Mouse (Mus musculus): Measurements from ENCODE around the gene Fam178b. TPM values are rescaled to one million over a fixed set of nuclear protein-coding genes. Genes with fewer than 3 reads are reported as not detected.

The Fam178b gene
- total and polyA plus RNA-seq, 2 experiments from 2014 or later: not detected

GRCm38 (mm10) chr1:36643957-36644614 is 38.9 kb downstream of the Fam178b start:
- WGBS: 93% methylated on average over 7 of the region's 7 CpGs
- 0 out of 2 replicates have a peak, but pooled peaks cover 4% of the 10 kb centered on the region for H3K4me1 ChIP-seq (ENCODE audit: insufficient read depth)
- H3K4me3 ChIP-seq (ENCODE audit: low read depth, low read length): no peak overlapping the region
- H3K27me3 ChIP-seq (ENCODE audit: insufficient read depth, low read length): no peaks in the 10 kb centered on the region
- no peak overlapping the region for H3K9ac ChIP-seq
- DNase-seq (no peak), ATAC-seq (no peak)
- no peak overlapping the region for H3K4me2 ChIP-seq (ENCODE audit: low read depth)
- no peaks in the 10 kb centered on the region for H3K9me3 ChIP-seq (ENCODE audit: low read length)
- no peak overlapping the region for H3K27ac ChIP-seq (ENCODE audit: low read depth, low read length)
- no peak for TF ChIP-seq CTCF (IDR thresholded peaks at IDR 0.05; ENCODE audit: low read depth)
- H3K36me3 ChIP-seq (ENCODE audit: insufficient read depth): no peaks in the 10 kb centered on the region

- ATAC-seq (peak; percentile 77), DNase-seq (peak; percentile 69)
- Histone ChIP-seq H3K36me3 (ENCODE audit: insufficient read depth) (no peaks in the 10 kb centered on the region), H3K4me3 (ENCODE audit: low read depth, low read length) (no peak overlapping the region), H3K4me1 (ENCODE audit: insufficient read depth) (peaks cover 12% of the 10 kb centered on the region; the same call in 1 of the 2 replicates), H3K27me3 (ENCODE audit: insufficient read depth, low read length) (no peaks in the 10 kb centered on the region), H3K9me3 (ENCODE audit: low read length) (no peaks in the 10 kb centered on the region), H3K9ac (no peak overlapping the region), H3K4me2 (ENCODE audit: low read depth) (no peak overlapping the region), H3K27ac (ENCODE audit: low read depth, low read length) (peak overlapping the region; percentile 66)
- WGBS: 58% methylated on average over 2 of the region's 2 CpGs
- no peak for TF ChIP-seq CTCF (IDR thresholded peaks at IDR 0.05; ENCODE audit: low read depth)
Observed at GRCm38 (mm10) chr1:36635826-36636485, 47.0 kb downstream of the Fam178b start.

GRCm38 (mm10) chr1:36634940-36635339 is 48.0 kb downstream of the Fam178b start:
- Histone ChIP-seq H3K27me3 (ENCODE audit: insufficient read depth, low read length) (no peaks in the 10 kb centered on the region), H3K4me3 (ENCODE audit: low read depth, low read length) (no peak overlapping the region), H3K4me2 (ENCODE audit: low read depth) (no peak overlapping the region), H3K27ac (ENCODE audit: low read depth, low read length) (no peak overlapping the region), H3K36me3 (ENCODE audit: insufficient read depth) (no peaks in the 10 kb centered on the region), H3K4me1 (ENCODE audit: insufficient read depth) (peaks cover 12% of the 10 kb centered on the region; the same call in 1 of the 2 replicates), H3K9me3 (ENCODE audit: low read length) (no peaks in the 10 kb centered on the region), H3K9ac (no peak overlapping the region)
- DNase-seq: peak; percentile 76
- peak; percentile 59; the same call in 1 of the 2 replicates for ATAC-seq
- TF ChIP-seq CTCF (IDR thresholded peaks at IDR 0.05; ENCODE audit: low read depth): peak; percentile 87
- WGBS: 12% methylated on average over 5 of the region's 5 CpGs

GRCm38 (mm10) chr1:36633920-36634319 is 49.1 kb downstream of the Fam178b start:
- WGBS: 51% methylated on average over 5 of the region's 5 CpGs
- ATAC-seq (no peak), DNase-seq (no peak)
- H3K27ac ChIP-seq (ENCODE audit: low read depth, low read length): no peak overlapping the region
- H3K4me1 ChIP-seq (ENCODE audit: insufficient read depth): peaks cover 12% of the 10 kb centered on the region; the same call in 1 of the 2 replicates
- H3K36me3 ChIP-seq (ENCODE audit: insufficient read depth): no peaks in the 10 kb centered on the region
- no peaks in the 10 kb centered on the region for H3K9me3 ChIP-seq (ENCODE audit: low read length)
- no peaks in the 10 kb centered on the region for H3K27me3 ChIP-seq (ENCODE audit: insufficient read depth, low read length)
- no peak overlapping the region for H3K4me2 ChIP-seq (ENCODE audit: low read depth)
- no peak overlapping the region for H3K4me3 ChIP-seq (ENCODE audit: low read depth, low read length)
- H3K9ac ChIP-seq: no peak overlapping the region
- no peak for TF ChIP-seq CTCF (IDR thresholded peaks at IDR 0.05; ENCODE audit: low read depth)

GRCm38 (mm10) chr1:36632846-36633245 is 50.1 kb downstream of the Fam178b start:
- H3K4me3 ChIP-seq (ENCODE audit: low read depth, low read length): no peak overlapping the region
- no peaks in the 10 kb centered on the region for H3K27me3 ChIP-seq (ENCODE audit: insufficient read depth, low read length)
- no peaks in the 10 kb centered on the region for H3K36me3 ChIP-seq (ENCODE audit: insufficient read depth)
- DNase-seq (no peak), ATAC-seq (no peak)
- H3K4me2 ChIP-seq (ENCODE audit: low read depth): no peak overlapping the region
- H3K9ac ChIP-seq: no peak overlapping the region
- 92% methylated on average over 1 of the region's 1 CpGs for WGBS
- no peak overlapping the region for H3K27ac ChIP-seq (ENCODE audit: low read depth, low read length)
- no peak for TF ChIP-seq CTCF (IDR thresholded peaks at IDR 0.05; ENCODE audit: low read depth)
- H3K4me1 ChIP-seq (ENCODE audit: insufficient read depth): peaks cover 12% of the 10 kb centered on the region; the same call in 1 of the 2 replicates
- H3K9me3 ChIP-seq (ENCODE audit: low read length): no peaks in the 10 kb centered on the region

- H3K4me1 ChIP-seq (ENCODE audit: insufficient read depth): peaks cover 9% of the 10 kb centered on the region; the same call in 1 of the 2 replicates
- H3K36me3 ChIP-seq (ENCODE audit: insufficient read depth): no peaks in the 10 kb centered on the region
- H3K27me3 ChIP-seq (ENCODE audit: insufficient read depth, low read length): no peaks in the 10 kb centered on the region
- no peak for DNase-seq
- H3K9ac ChIP-seq: no peak overlapping the region
- no peaks in the 10 kb centered on the region for H3K9me3 ChIP-seq (ENCODE audit: low read length)
- 85% methylated on average over 4 of the region's 4 CpGs for WGBS
- H3K4me2 ChIP-seq (ENCODE audit: low read depth): no peak overlapping the region
- ATAC-seq: no peak
- H3K27ac ChIP-seq (ENCODE audit: low read depth, low read length): no peak overlapping the region
- TF ChIP-seq CTCF (IDR thresholded peaks at IDR 0.05; ENCODE audit: low read depth): no peak
- no peak overlapping the region for H3K4me3 ChIP-seq (ENCODE audit: low read depth, low read length)
Observed at GRCm38 (mm10) chr1:36632090-36632489, 50.9 kb downstream of the Fam178b start.

GRCm38 (mm10) chr1:36631391-36631790 is 51.6 kb downstream of the Fam178b start:
- H3K4me2 ChIP-seq (ENCODE audit: low read depth): no peak overlapping the region
- H3K36me3 ChIP-seq (ENCODE audit: insufficient read depth): no peaks in the 10 kb centered on the region
- DNase-seq (no peak), ATAC-seq (no peak)
- no peak overlapping the region for H3K9ac ChIP-seq
- no peaks in the 10 kb centered on the region for H3K27me3 ChIP-seq (ENCODE audit: insufficient read depth, low read length)
- H3K9me3 ChIP-seq (ENCODE audit: low read length): no peaks in the 10 kb centered on the region
- H3K4me3 ChIP-seq (ENCODE audit: low read depth, low read length): no peak overlapping the region
- no peak for TF ChIP-seq CTCF (IDR thresholded peaks at IDR 0.05; ENCODE audit: low read depth)
- H3K27ac ChIP-seq (ENCODE audit: low read depth, low read length): no peak overlapping the region
- H3K4me1 ChIP-seq (ENCODE audit: insufficient read depth): peaks cover 2% of the 10 kb centered on the region; the same call in 1 of the 2 replicates
- WGBS: 65% methylated on average over 4 of the region's 4 CpGs

All from forebrain, postnatal 0 days (tissue).